Comparison of ENCODE assay signal across 23 mouse cellular contexts in the genomic region with DNA sequence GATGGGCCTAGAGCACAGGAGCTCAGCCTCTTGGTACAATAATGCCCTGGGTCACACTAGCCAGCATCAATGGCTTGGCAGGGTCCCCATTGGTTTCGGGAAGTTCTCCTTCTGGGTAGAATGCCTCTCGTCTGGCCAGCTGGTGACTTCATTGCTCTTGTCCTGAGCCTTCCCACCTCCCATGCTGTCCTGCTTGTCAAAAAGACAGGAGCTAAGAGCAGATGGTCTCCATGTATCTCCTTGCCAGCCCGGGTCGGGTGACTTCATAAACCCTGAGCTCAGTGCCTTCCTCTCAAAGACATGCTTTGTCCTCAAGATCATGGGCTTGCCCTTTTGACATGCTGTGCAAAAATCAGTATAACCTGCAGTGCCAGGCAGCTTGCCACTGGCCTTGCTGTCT.
A peak's percentile ranks its signal among the peaks of the same experiment; 100 is the strongest.
DNase-seq lines count a peak whose midpoint lies in the region; ATAC-seq and TF ChIP-seq lines count a peak whose summit lies in the region.
"Had no signal": no experiment of that assay in that cellular context is flagged by ENCODE, and none has a peak within 500 bp of the region (broad histone marks: within the 10 kb centered on the region; RNA-seq: fewer than 3 reads in every experiment).

No protein-coding gene starts in this region.

- no peaks in the 10 kb centered on the region for H3K9me3 ChIP-seq in midbrain, postnatal 0 days (ENCODE audit: low read length)
- no peaks in the 10 kb centered on the region for H3K9me3 ChIP-seq in midbrain, embryonic 16.5 days (replicated peaks; ENCODE audit: control insufficient read depth, low read length, poor library complexity, severe bottlenecking)
- H3K9me3 ChIP-seq: embryonic facial prominence, embryonic 10.5 days; heart, embryonic 10.5 days; hindbrain, embryonic 13.5 days; intestine, embryonic 15.5 days had no signal

- no peak overlapping the region for H3K9ac ChIP-seq in midbrain, postnatal 0 days (replicated peaks; ENCODE audit: low read length, poor library complexity, severe bottlenecking)
- no peak overlapping the region for H3K9ac ChIP-seq in midbrain, embryonic 16.5 days (ENCODE audit: low read depth, low read length)
- H3K9ac ChIP-seq: hindbrain, embryonic 13.5 days; intestine, embryonic 15.5 days had no signal

- DNase-seq in cerebellum, adult 18-20 months: peak; percentile 5 to 7
- peak; percentile 14 for DNase-seq in midbrain, postnatal 0 days (ENCODE audit: low spot score)
- DNase-seq in cerebellum, adult 2 months: peak; percentile 10 to 15
- DNase-seq in cerebellum, postnatal 10 days: peak; percentile 69 to 71
- DNase-seq in lung, postnatal 14 days: no peak
- DNase-seq in natural killer cell, adult 2 months (ENCODE audit: low spot score in 2 of 2): no peak
- DNase-seq: adrenal gland, adult 2 months; adrenal gland, postnatal 25 days; gastrocnemius, adult 2 months; gastrocnemius, postnatal 25 days; heart, postnatal 10 days; heart, postnatal 4 days; kidney, adult 2 months had no signal

- no peak overlapping the region for H3K4me2 ChIP-seq in midbrain, postnatal 0 days (ENCODE audit: low read depth, low read length, poor library complexity, severe bottlenecking)
- no peak overlapping the region for H3K4me2 ChIP-seq in midbrain, embryonic 16.5 days (ENCODE audit: low read length)
- H3K4me2 ChIP-seq: hindbrain, embryonic 13.5 days; intestine, embryonic 15.5 days had no signal

- H3K36me3 ChIP-seq in midbrain, postnatal 0 days (ENCODE audit: insufficient read depth, low read length): no peaks in the 10 kb centered on the region
- no peaks in the 10 kb centered on the region for H3K36me3 ChIP-seq in midbrain, embryonic 16.5 days (ENCODE audit: control insufficient read depth, insufficient read depth, low read length)
- H3K36me3 ChIP-seq: embryonic facial prominence, embryonic 10.5 days; heart, embryonic 10.5 days; hindbrain, embryonic 13.5 days; intestine, embryonic 15.5 days had no signal

- no peak overlapping the region for H3K27ac ChIP-seq in midbrain, postnatal 0 days (ENCODE audit: low read depth, low read length)
- H3K27ac ChIP-seq in midbrain, embryonic 16.5 days (ENCODE audit: low read length): no peak overlapping the region
- no peak overlapping the region for H3K27ac ChIP-seq in cerebellum, adult 2 months (ENCODE audit: insufficient read depth, low read length)
- H3K27ac ChIP-seq: embryonic facial prominence, embryonic 10.5 days; gastrocnemius, adult 2 months; heart, embryonic 10.5 days; hindbrain, embryonic 13.5 days; intestine, embryonic 15.5 days had no signal

- H3K4me3 ChIP-seq in midbrain, postnatal 0 days (ENCODE audit: low read depth, low read length): no peak overlapping the region
- no peak overlapping the region for H3K4me3 ChIP-seq in midbrain, embryonic 16.5 days (ENCODE audit: low read depth, low read length)
- H3K4me3 ChIP-seq in cerebellum, adult 2 months (replicated peaks; ENCODE audit: insufficient read depth, low read depth, low read length): no peak overlapping the region
- H3K4me3 ChIP-seq: embryonic facial prominence, embryonic 10.5 days; gastrocnemius, adult 2 months; heart, embryonic 10.5 days; hindbrain, embryonic 13.5 days; intestine, embryonic 15.5 days had no signal

- no peaks in the 10 kb centered on the region for H3K4me1 ChIP-seq in midbrain, postnatal 0 days (ENCODE audit: insufficient read depth, low read length)
- H3K4me1 ChIP-seq in midbrain, embryonic 16.5 days (ENCODE audit: control insufficient read depth, insufficient read depth, low read length): no peaks in the 10 kb centered on the region
- peaks cover 6% of the 10 kb centered on the region; the same call in 1 of the 2 replicates for H3K4me1 ChIP-seq in cerebellum, adult 2 months (ENCODE audit: control insufficient read depth, insufficient read depth, low read length)
- H3K4me1 ChIP-seq: embryonic facial prominence, embryonic 10.5 days; heart, embryonic 10.5 days; hindbrain, embryonic 13.5 days; intestine, embryonic 15.5 days had no signal

- WGBS in midbrain, postnatal 0 days: 87% methylated on average over 4 of the region's 4 CpGs
- WGBS in midbrain, embryonic 16.5 days: 92% methylated on average over 4 of the region's 4 CpGs
- WGBS in cerebellum, adult 2 months: 8% methylated on average over 4 of the region's 4 CpGs

- no peak for TF ChIP-seq POLR2A in cerebellum, adult 2 months (IDR thresholded peaks at IDR 0.05; ENCODE audit: borderline replicate concordance, insufficient read depth, low read length)

- TF ChIP-seq CTCF in midbrain, postnatal 0 days (IDR thresholded peaks at IDR 0.05): no peak
- TF ChIP-seq CTCF in cerebellum, adult 2 months (IDR thresholded peaks at IDR 0.05; ENCODE audit: borderline replicate concordance, insufficient read depth, low read depth, low read length): no peak

- ATAC-seq in cerebellum, adult (ENCODE audit: insufficient number of reproducible peaks, low FRiP score, low TSS enrichment): no peak
- ATAC-seq in midbrain, postnatal 0 days (ENCODE audit: low FRiP score): no peak
- no peak for ATAC-seq in midbrain, embryonic 16.5 days
- ATAC-seq: activated CD4-positive, CD25-positive, alpha-beta regulatory T cell, adult 4 months; forebrain, embryonic 14.5 days; intestine, embryonic 15.5 days; Patski had no signal

- H3K27me3 ChIP-seq in midbrain, postnatal 0 days (ENCODE audit: insufficient read depth, low read length): no peaks in the 10 kb centered on the region
- no peaks in the 10 kb centered on the region for H3K27me3 ChIP-seq in midbrain, embryonic 16.5 days (ENCODE audit: control insufficient read depth, insufficient read depth, low read depth, low read length)
- H3K27me3 ChIP-seq in cerebellum, adult 2 months (ENCODE audit: control insufficient read depth, insufficient read depth, low read length): no peaks in the 10 kb centered on the region
- H3K27me3 ChIP-seq: CH12.LX; hindbrain, embryonic 13.5 days; intestine, embryonic 15.5 days; Patski had no signal

Comparison
In these comparisons a context has a peak if more than half of its experiments do, and no peak if none do; other contexts are left out.
1. DNase-seq: peak in cerebellum, adult 18-20 months (2 of 2), midbrain, postnatal 0 days (single experiment), cerebellum, adult 2 months (2 of 2) and cerebellum, postnatal 10 days (2 of 2); none in lung, postnatal 14 days (single experiment) and natural killer cell, adult 2 months (0 of 2).